Mouse (Mus musculus) liver, adult 2 months (tissue): Measurements from ENCODE around the gene Rac3. TPM values are rescaled to one million over a fixed set of nuclear protein-coding genes. Genes with fewer than 3 reads are reported as not detected.

Experiments used
- DNase-seq: peaks from one replicate; pipeline ENCODE4 v3.0.0-alpha.2; 2011; ENCODE audit warnings: low read depth, low spot score; ENCODE audit errors: extremely low read depth
- H3K27ac ChIP-seq: fragments of 200-500 bp; replicated peaks from 2 replicates; pipeline ENCODE4 v1.5.1; 2012; ENCODE audit warnings: low read depth, mild to moderate bottlenecking, control low read depth, inconsistent platforms, low read length; ENCODE audit not compliant: insufficient read depth
- H3K27me3 ChIP-seq: fragments of 200-500 bp; 2 replicates; pipeline ENCODE4 v1.6.1; 2012; ENCODE audit warnings: mild to moderate bottlenecking, moderate library complexity, low read length, inconsistent platforms; ENCODE audit not compliant: control insufficient read depth, insufficient read depth
- H3K36me3 ChIP-seq: fragments of 200-500 bp; 2 replicates; pipeline ENCODE4 v1.6.1; 2012; ENCODE audit warnings: low read length, inconsistent platforms; ENCODE audit not compliant: control insufficient read depth, insufficient read depth
- H3K4me1 ChIP-seq: fragments of 200-500 bp; 2 replicates; pipeline ENCODE4 v1.6.1; 2011; ENCODE audit warnings: low read length; ENCODE audit not compliant: control insufficient read depth, insufficient read depth
- H3K4me3 ChIP-seq: fragments of 200-500 bp; 2 replicates; pipeline ENCODE4 v1.5.1; 2011; ENCODE audit warnings: low read depth, mild to moderate bottlenecking, control low read depth, low read length, moderate library complexity; ENCODE audit not compliant: insufficient read depth
- H3K79me2 ChIP-seq: fragments of 200-500 bp; 2 replicates; pipeline ENCODE4 v1.6.1; 2012; ENCODE audit warnings: inconsistent platforms, mild to moderate bottlenecking, low read length, moderate library complexity; ENCODE audit not compliant: control insufficient read depth, insufficient read depth
- H3K9ac ChIP-seq: fragments of 200-500 bp; 2 replicates; pipeline ENCODE4 v1.6.1; 2012; ENCODE audit warnings: low read depth, mild to moderate bottlenecking, control low read depth, inconsistent platforms, low read length
- CTCF ChIP-seq: fragments of 200-500 bp; IDR thresholded peaks from 2 replicates; pipeline ENCODE4 v1.5.1; 2011; ENCODE audit warnings: low read depth, low read length, control low read depth
- POLR2A ChIP-seq: fragments of 200-500 bp; IDR thresholded peaks from 2 replicates; pipeline ENCODE4 v1.6.1; 2011; ENCODE audit warnings: low read length, control low read depth; ENCODE audit not compliant: insufficient read depth; ENCODE audit errors: extremely low read depth
- WGBS: fragments of 180-500 bp; shearing (Covaris S2); methylation state at CpG from one replicate; pipeline ENCODE4 v1.1.7; 2018; 5-methylcytosine and 5-hydroxymethylcytosine counted together
- polyA plus RNA-seq: library from polyadenylated mRNA; depleted of rRNA; stranded (reverse); fragments of >200 nt; gene quantifications from 2 replicates; pipeline ENCODE4 v1.2.3, GENCODE M21; 2012; rRNA removed
- total RNA-seq: library from RNA; depleted of rRNA; stranded (reverse); fragments of >200 nt; gene quantifications from 2 replicates; pipeline ENCODE4 v1.2.3, GENCODE M21; 2014; rRNA removed

The Rac3 gene
- total and polyA plus RNA-seq, 2 experiments = 0.55 to 1.1 TPM

DNA sequence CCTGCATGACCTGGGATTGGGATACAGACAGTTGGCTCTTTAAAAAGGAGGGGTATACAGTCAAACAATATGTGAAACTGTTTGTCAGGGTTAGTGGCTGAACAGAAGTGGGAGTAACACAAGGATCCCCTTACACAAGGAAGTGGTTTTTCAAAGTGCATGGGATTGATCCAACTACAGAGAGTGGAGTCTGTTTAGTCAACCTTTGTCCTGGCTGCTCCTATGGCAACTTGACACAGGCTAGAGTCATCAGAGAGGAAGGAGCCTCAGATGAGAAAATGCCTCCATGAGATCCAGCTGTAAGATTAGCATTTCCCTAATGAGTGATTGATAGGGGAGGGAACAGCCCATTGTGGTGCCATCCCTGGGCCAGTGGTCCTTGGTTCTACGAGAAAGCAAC, 46.9 kb downstream of the Rac3 start:
- Histone ChIP-seq H3K79me2 (no peaks in the 10 kb centered on the region), H3K27ac (no peak overlapping the region), H3K36me3 (no peaks in the 10 kb centered on the region), H3K9ac (no peak overlapping the region), H3K4me3 (no peak overlapping the region), H3K4me1 (no peaks in the 10 kb centered on the region), H3K27me3 (no peaks in the 10 kb centered on the region)
- no peak for DNase-seq
- WGBS = 78% methylated on average over 1 of the region's 1 CpGs
- no peak for TF ChIP-seq CTCF
- TF ChIP-seq POLR2A = no peak

GRCm38 (mm10) chr11:120772749-120773148, 51.5 kb downstream of the Rac3 start:
- no peaks in the 10 kb centered on the region for H3K4me1 ChIP-seq
- H3K36me3 ChIP-seq = no peaks in the 10 kb centered on the region
- H3K27me3 ChIP-seq = no peaks in the 10 kb centered on the region
- H3K9ac ChIP-seq = no peak overlapping the region
- no peak overlapping the region for H3K27ac ChIP-seq
- no peak overlapping the region for H3K4me3 ChIP-seq
- DNase-seq = no peak
- H3K79me2 ChIP-seq = no peaks in the 10 kb centered on the region
- TF ChIP-seq CTCF = no peak
- TF ChIP-seq POLR2A = no peak
- WGBS = 93% methylated on average over 3 of the region's 3 CpGs

Other genes starting within 250 kb of the Rac3 start
- gene Mrpl12, start 236.9 kb upstream of the Rac3 start, total RNA-seq = 43.6 and 46.6 TPM in 2 replicates
- gene Mrpl12, start 236.9 kb upstream of the Rac3 start, polyA plus RNA-seq = 221 and 232 TPM in 2 replicates
- 121 and 135 TPM in 2 replicates for gene Slc25a10, start 229.6 kb upstream of the Rac3 start, total RNA-seq
- 445 and 478 TPM in 2 replicates for gene Slc25a10, start 229.6 kb upstream of the Rac3 start, polyA plus RNA-seq
- gene Gcgr, start 190.8 kb upstream of the Rac3 start, total RNA-seq = 135 and 143 TPM in 2 replicates
- 542 and 561 TPM in 2 replicates for gene Gcgr, start 190.8 kb upstream of the Rac3 start, polyA plus RNA-seq
- 11.7 and 13.6 TPM in 2 replicates for gene Mcrip1, start 171.7 kb upstream of the Rac3 start, total RNA-seq
- gene Mcrip1, start 171.7 kb upstream of the Rac3 start, polyA plus RNA-seq = 36.8 and 44.4 TPM in 2 replicates
- gene Ppp1r27, start 170.3 kb upstream of the Rac3 start, total RNA-seq = 0.28 TPM in 1 of 2 replicates, not detected in the other
- not detected in 2 replicates for gene Ppp1r27, start 170.3 kb upstream of the Rac3 start, polyA plus RNA-seq
- gene P4hb, start 148.2 kb upstream of the Rac3 start, total RNA-seq = 933 and 951 TPM in 2 replicates
- gene P4hb, start 148.2 kb upstream of the Rac3 start, polyA plus RNA-seq = 683 and 737 TPM in 2 replicates
- gene Arhgdia, start 139.8 kb upstream of the Rac3 start, total RNA-seq = 14.9 and 22.3 TPM in 2 replicates
- gene Arhgdia, start 139.8 kb upstream of the Rac3 start, polyA plus RNA-seq = 142 and 188 TPM in 2 replicates
- 33.8 and 34.5 TPM in 2 replicates for gene Alyref, start 123.1 kb upstream of the Rac3 start, total RNA-seq
- gene Alyref, start 123.1 kb upstream of the Rac3 start, polyA plus RNA-seq = 12.6 and 12.9 TPM in 2 replicates
- 8.9 and 12.8 TPM in 2 replicates for gene Anapc11, start 123.0 kb upstream of the Rac3 start, total RNA-seq
- gene Anapc11, start 123.0 kb upstream of the Rac3 start, polyA plus RNA-seq = 57.0 and 59.4 TPM in 2 replicates
- gene Npb, start 113.0 kb upstream of the Rac3 start, total RNA-seq = not detected in 2 replicates
- 2.0 and 2.7 TPM in 2 replicates for gene Npb, start 113.0 kb upstream of the Rac3 start, polyA plus RNA-seq
- gene Pcyt2, start 103.5 kb upstream of the Rac3 start, total RNA-seq = 494 and 540 TPM in 2 replicates
- gene Pcyt2, start 103.5 kb upstream of the Rac3 start, polyA plus RNA-seq = 1,294 and 1,652 TPM in 2 replicates
- 31.1 and 36.3 TPM in 2 replicates for gene Sirt7, start 96.2 kb upstream of the Rac3 start, total RNA-seq
- gene Sirt7, start 96.2 kb upstream of the Rac3 start, polyA plus RNA-seq = 69.7 and 72.1 TPM in 2 replicates
- 41.9 and 44.2 TPM in 2 replicates for gene Mafg, start 87.9 kb upstream of the Rac3 start, total RNA-seq
- gene Mafg, start 87.9 kb upstream of the Rac3 start, polyA plus RNA-seq = 60.5 and 64.2 TPM in 2 replicates
- gene Pycr1, start 77.7 kb upstream of the Rac3 start, total RNA-seq = 0.47 and 2.6 TPM in 2 replicates
- gene Pycr1, start 77.7 kb upstream of the Rac3 start, polyA plus RNA-seq = 0.25 and 0.61 TPM in 2 replicates
- not detected in 2 replicates for gene Myadml2, start 73.3 kb upstream of the Rac3 start, total RNA-seq
- gene Myadml2, start 73.3 kb upstream of the Rac3 start, polyA plus RNA-seq = not detected in 2 replicates
- gene Notum, start 60.3 kb upstream of the Rac3 start, total RNA-seq = 29.8 and 34.9 TPM in 2 replicates
- gene Notum, start 60.3 kb upstream of the Rac3 start, polyA plus RNA-seq = 56.0 and 61.6 TPM in 2 replicates
- 49.3 and 56.6 TPM in 2 replicates for gene Aspscr1, start 48.5 kb upstream of the Rac3 start, total RNA-seq
- gene Aspscr1, start 48.5 kb upstream of the Rac3 start, polyA plus RNA-seq = 131 and 142 TPM in 2 replicates
- gene Cenpx, start 7.7 kb upstream of the Rac3 start, total RNA-seq = 20.3 and 20.5 TPM in 2 replicates
- 63.4 and 74.6 TPM in 2 replicates for gene Cenpx, start 7.7 kb upstream of the Rac3 start, polyA plus RNA-seq
- gene Lrrc45, start 7.5 kb upstream of the Rac3 start, total RNA-seq = 4.4 and 5.1 TPM in 2 replicates
- gene Lrrc45, start 7.5 kb upstream of the Rac3 start, polyA plus RNA-seq = 7.4 and 9.8 TPM in 2 replicates
- 215 and 230 TPM in 2 replicates for gene Dcxr, start 5.8 kb downstream of the Rac3 start, total RNA-seq
- gene Dcxr, start 5.8 kb downstream of the Rac3 start, polyA plus RNA-seq = 512 and 554 TPM in 2 replicates
- gene Cbr2, start 10.6 kb downstream of the Rac3 start, total RNA-seq = not detected in 2 replicates
- gene Cbr2, start 10.6 kb downstream of the Rac3 start, polyA plus RNA-seq = 0.28 and 0.86 TPM in 2 replicates
- 0.54 and 0.55 TPM in 2 replicates for gene Hmga1b, start 41.3 kb downstream of the Rac3 start, total RNA-seq
- 0.07 and 0.12 TPM in 2 replicates for gene Hmga1b, start 41.3 kb downstream of the Rac3 start, polyA plus RNA-seq
- gene Rfng, start 62.7 kb downstream of the Rac3 start, total RNA-seq = 3.1 and 5.7 TPM in 2 replicates
- 25.1 and 28.3 TPM in 2 replicates for gene Rfng, start 62.7 kb downstream of the Rac3 start, polyA plus RNA-seq
- gene Gps1, start 62.8 kb downstream of the Rac3 start, total RNA-seq = 81.9 and 89.7 TPM in 2 replicates
- gene Gps1, start 62.8 kb downstream of the Rac3 start, polyA plus RNA-seq = 97.9 and 99.5 TPM in 2 replicates
- gene Dus1l, start 74.9 kb downstream of the Rac3 start, total RNA-seq = 52.1 and 52.4 TPM in 2 replicates
- gene Dus1l, start 74.9 kb downstream of the Rac3 start, polyA plus RNA-seq = 69.7 and 70.6 TPM in 2 replicates
- gene Fasn, start 103.1 kb downstream of the Rac3 start, total RNA-seq = 198 and 203 TPM in 2 replicates
- gene Fasn, start 103.1 kb downstream of the Rac3 start, polyA plus RNA-seq = 639 and 935 TPM in 2 replicates
- 1.5 and 2.3 TPM in 2 replicates for gene Ccdc57, start 211.4 kb downstream of the Rac3 start, total RNA-seq
- 0.80 and 1.1 TPM in 2 replicates for gene Ccdc57, start 211.4 kb downstream of the Rac3 start, polyA plus RNA-seq
- gene Slc16a3, start 227.0 kb downstream of the Rac3 start, total RNA-seq = 0.28 and 0.47 TPM in 2 replicates
- 0.51 and 0.52 TPM in 2 replicates for gene Slc16a3, start 227.0 kb downstream of the Rac3 start, polyA plus RNA-seq